Mouse (Mus musculus) duodenum, adult 2 months (tissue): ENCODE measurements around the gene Rilp. TPM values are rescaled to one million over a fixed set of nuclear protein-coding genes. Genes with fewer than 3 reads are reported as not detected.

Source experiments
- polyA plus RNA-seq: library from polyadenylated mRNA; depleted of rRNA; stranded (reverse); fragments of >200 nt; gene quantifications from 2 replicates; pipeline ENCODE4 v1.2.3, GENCODE M21; 2012; ENCODE audit warnings: low replicate concordance; rRNA removed

The Rilp gene
- polyA plus RNA-seq, result 11.0 and 15.7 TPM in 2 replicates

GRCm38 (mm10) chr11:75509741-75510626 lies at the start of gene Rilp:
Gene Rilp, plus strand, starts transcription at chr11:75510094.

GRCm38 (mm10) chr11:75460844-75461742 lies 48.8 kb upstream of the Rilp start, which contains the start of gene Tlcd2:
Gene Tlcd2, plus strand, starts transcription at chr11:75461715.

DNA sequence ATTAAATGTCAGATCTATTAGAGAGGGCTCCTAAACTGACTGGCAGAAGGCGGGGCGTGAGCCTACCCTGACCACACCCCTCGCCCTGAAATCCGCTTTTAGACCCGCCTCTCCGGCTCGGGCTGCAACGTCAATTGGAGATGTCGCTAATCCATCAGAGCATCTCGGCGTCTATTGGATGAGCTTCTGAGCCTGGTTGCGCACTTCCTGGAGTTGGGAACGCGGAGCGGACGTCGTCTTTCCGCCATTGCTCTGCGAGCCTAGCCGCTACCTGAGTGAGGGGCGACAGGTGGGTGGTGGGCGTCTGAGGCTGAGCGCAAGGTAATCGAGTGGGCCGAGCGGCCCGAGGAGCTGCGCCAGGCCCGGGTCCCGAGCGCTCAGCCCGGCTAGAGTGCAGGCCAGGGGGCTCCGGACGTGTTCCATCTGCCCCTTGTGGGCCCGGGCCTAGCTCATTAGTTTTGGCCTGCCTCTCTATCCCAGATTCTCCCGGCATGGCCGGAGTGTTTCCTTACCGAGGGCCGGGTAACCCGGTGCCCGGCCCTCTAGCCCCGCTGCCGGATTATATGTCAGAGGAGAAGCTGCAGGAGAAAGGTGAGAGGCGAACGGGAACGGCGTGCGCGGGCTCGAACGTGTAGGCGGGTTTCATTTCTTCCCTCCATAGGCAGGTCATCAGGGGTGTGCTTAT lies 23.2 kb upstream of the Rilp start, which contains the start of gene Prpf8:
Gene Prpf8, plus strand, starts transcription at position 216 of the 685 bp plus-strand sequence.

DNA sequence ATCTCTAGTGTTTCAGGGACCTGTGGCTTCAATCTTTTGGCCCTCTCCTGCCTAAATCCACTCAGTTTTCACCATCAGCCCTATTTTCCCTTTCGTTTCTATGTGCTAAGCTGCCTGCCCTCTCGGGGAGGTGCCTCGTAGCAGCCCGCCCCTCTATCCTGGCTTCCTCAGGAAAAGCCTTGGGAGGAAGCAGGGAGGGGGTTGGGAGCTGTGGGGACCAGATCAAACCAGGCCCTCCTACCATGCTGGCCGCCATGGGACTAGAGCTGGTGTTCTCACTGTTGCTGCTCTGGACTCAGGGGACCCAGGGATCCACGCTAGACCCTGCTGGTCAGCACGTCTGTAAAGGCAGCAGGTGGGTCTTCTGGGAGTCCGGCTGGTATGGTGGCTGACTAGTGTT lies 3.4 kb downstream of the Rilp start, which contains the start of gene Scarf1:
Gene Scarf1, plus strand, starts transcription at position 205 of the 400 bp plus-strand sequence.

GRCm38 (mm10) chr11:75531469-75532242 lies 21.8 kb downstream of the Rilp start, which contains the start of gene Slc43a2:
Gene Slc43a2, plus strand, starts transcription at chr11:75531694.

Other genes with a start within 250 kb of the Rilp start
- gene Rpa1, start 161.8 kb upstream of the Rilp start, polyA plus RNA-seq, result 7.4 and 8.7 TPM in 2 replicates
- gene Smyd4, start 161.7 kb upstream of the Rilp start, polyA plus RNA-seq, result 0.58 and 2.1 TPM in 2 replicates
- gene Serpinf1, start 87.4 kb upstream of the Rilp start, polyA plus RNA-seq, result 9.8 and 10.9 TPM in 2 replicates
- 3.2 and 3.3 TPM in 2 replicates for gene Serpinf2, start 70.5 kb upstream of the Rilp start, polyA plus RNA-seq
- gene Wdr81, start 55.4 kb upstream of the Rilp start, polyA plus RNA-seq, result 13.6 and 13.8 TPM in 2 replicates
- 38.3 and 89.6 TPM in 2 replicates for gene Tlcd2, start 48.4 kb upstream of the Rilp start, polyA plus RNA-seq
- 21.5 and 27.7 TPM in 2 replicates for gene Prpf8, start 23.3 kb upstream of the Rilp start, polyA plus RNA-seq
- gene Scarf1, start 3.4 kb downstream of the Rilp start, polyA plus RNA-seq, result 9.0 and 11.0 TPM in 2 replicates
- gene Slc43a2, start 21.6 kb downstream of the Rilp start, polyA plus RNA-seq, result 163 and 552 TPM in 2 replicates
- 143 and 194 TPM in 2 replicates for gene Pitpna, start 78.0 kb downstream of the Rilp start, polyA plus RNA-seq
- gene Inpp5k, start 120.9 kb downstream of the Rilp start, polyA plus RNA-seq, result 18.2 and 22.7 TPM in 2 replicates
- gene Myo1c, start 140.4 kb downstream of the Rilp start, polyA plus RNA-seq, result 16.5 and 24.2 TPM in 2 replicates
- gene Crk, start 169.2 kb downstream of the Rilp start, polyA plus RNA-seq, result 96.3 and 124 TPM in 2 replicates
- 34.1 and 37.6 TPM in 2 replicates for gene Ywhae, start 222.8 kb downstream of the Rilp start, polyA plus RNA-seq